Mouse (Mus musculus): Measurements from ENCODE around the gene Hand1.

DNA sequence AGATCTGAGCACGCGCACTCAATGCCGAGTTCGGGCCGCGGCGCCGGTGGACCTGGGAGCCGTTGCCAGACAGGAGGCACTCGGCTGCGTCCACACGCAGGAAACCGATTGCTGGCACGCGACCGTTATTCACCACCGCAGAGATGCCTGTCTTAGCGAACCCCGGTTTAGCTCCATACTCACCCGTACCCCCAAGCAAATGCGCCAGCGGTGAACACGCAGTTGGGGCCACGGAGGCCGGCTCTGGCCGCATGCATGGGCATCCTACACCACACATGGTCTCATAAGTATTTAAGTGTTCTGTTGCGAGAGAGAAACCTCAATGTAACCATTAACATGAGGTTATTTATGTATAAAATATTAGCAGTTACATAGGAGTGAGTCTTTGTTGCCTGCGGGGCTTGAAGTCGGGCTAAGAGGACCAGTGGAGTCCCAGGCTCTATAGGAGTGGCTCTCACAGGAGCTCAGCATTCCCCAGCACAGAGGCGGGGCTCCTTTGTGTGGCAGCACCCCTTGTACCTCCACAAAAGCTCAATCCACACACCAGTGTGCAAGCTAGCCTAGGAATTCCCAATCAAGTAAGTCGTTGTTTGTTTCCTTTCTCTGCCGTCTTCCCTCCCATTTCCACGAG lies 4.6 kb downstream of the Hand1 start:
- TF ChIP-seq CTCF (IDR thresholded peaks at IDR 0.05; ENCODE audit: extremely low read depth, insufficient read depth, low read length) = no peak
- TF ChIP-seq POLR2A (IDR thresholded peaks at IDR 0.05; ENCODE audit: extremely low read depth, insufficient read depth, low read length) = no peak

All from cortical plate, adult 2 months (tissue).